Mouse (Mus musculus) E14TG2a.4 (cell line): ENCODE measurements around the gene Cacna1a.

Experiments
- CTCF ChIP-seq: conservative IDR thresholded peaks from 2 replicates; pipeline ENCODE4 v1.5.1; 2014; ENCODE audit warnings: low read length
- NANOG ChIP-seq: IDR thresholded peaks from 2 replicates; pipeline ENCODE4 v1.6.1; 2014; ENCODE audit warnings: borderline replicate concordance, low read length, mixed read lengths
- POU5F1 ChIP-seq: IDR thresholded peaks from 2 replicates; pipeline ENCODE4 v1.6.1; 2014; ENCODE audit warnings: low read length, borderline replicate concordance

DNA sequence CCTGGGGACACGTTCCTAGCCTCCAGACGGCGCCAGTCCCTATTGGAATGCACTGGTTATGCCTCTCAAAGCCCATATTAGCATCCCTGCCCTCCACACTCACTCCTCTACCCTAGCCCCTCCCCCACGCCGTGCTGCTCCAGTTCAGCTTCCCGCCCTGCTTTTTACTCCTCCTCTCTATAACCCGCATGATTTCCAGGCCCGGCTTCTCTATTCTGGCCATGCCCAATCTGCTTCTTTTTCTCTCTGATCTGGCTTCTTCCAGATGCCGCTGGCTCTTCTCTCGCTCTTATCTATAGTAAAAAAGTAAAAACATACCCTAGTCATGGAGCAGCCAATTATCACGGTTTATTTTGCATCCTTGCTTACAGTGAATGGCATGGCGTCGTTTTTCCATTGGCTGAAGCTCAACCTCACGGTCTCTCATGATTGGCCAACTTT is 259.2 kb downstream of the Cacna1a start:
- TF ChIP-seq CTCF, result no peak
- no peak for TF ChIP-seq NANOG
- no peak for TF ChIP-seq POU5F1
